Mouse (Mus musculus): ENCODE results near the gene Mcm3ap. TPM values are rescaled to one million over a fixed set of nuclear protein-coding genes. Genes with fewer than 3 reads are reported as not detected.

Mcm3ap gene
- polyA plus RNA-seq, 1 experiment from 2014 or later: 71.4 TPM

- Histone ChIP-seq H3K4me1 (ENCODE audit: control insufficient read depth, insufficient read depth, low read length) (no peaks in the 10 kb centered on the region), H3K4me2 (replicated peaks; ENCODE audit: low read depth, low read length) (no peak overlapping the region), H3K27me3 (ENCODE audit: control insufficient read depth, insufficient read depth, low read length) (no peaks in the 10 kb centered on the region), H3K27ac (ENCODE audit: low read depth, low read length) (no peak overlapping the region), H3K9ac (ENCODE audit: low read depth, low read length) (no peak overlapping the region), H3K36me3 (ENCODE audit: control insufficient read depth, insufficient read depth, low read length) (peaks cover 94% of the 10 kb centered on the region), H3K4me3 (ENCODE audit: low read length) (no peak overlapping the region), H3K9me3 (ENCODE audit: control insufficient read depth, low read length) (no peaks in the 10 kb centered on the region)
- WGBS: 97% methylated on average over 2 of the region's 2 CpGs
- ATAC-seq (ENCODE audit: low FRiP score, low TSS enrichment): no peak
Measured at GRCm38 (mm10) chr10:76486302-76486701, 17.6 kb downstream of the Mcm3ap start.

GRCm38 (mm10) chr10:76488265-76488664, 19.5 kb downstream of the Mcm3ap start:
- H3K9me3 ChIP-seq (ENCODE audit: control insufficient read depth, low read length): no peaks in the 10 kb centered on the region
- peaks cover 90% of the 10 kb centered on the region for H3K36me3 ChIP-seq (ENCODE audit: control insufficient read depth, insufficient read depth, low read length)
- no peak overlapping the region for H3K27ac ChIP-seq (ENCODE audit: low read depth, low read length)
- 95% methylated on average over 8 of the region's 8 CpGs for WGBS
- no peak overlapping the region for H3K4me3 ChIP-seq (ENCODE audit: low read length)
- no peak for ATAC-seq (ENCODE audit: low FRiP score, low TSS enrichment)
- no peaks in the 10 kb centered on the region for H3K27me3 ChIP-seq (ENCODE audit: control insufficient read depth, insufficient read depth, low read length)
- no peak overlapping the region for H3K4me2 ChIP-seq (replicated peaks; ENCODE audit: low read depth, low read length)
- no peaks in the 10 kb centered on the region for H3K4me1 ChIP-seq (ENCODE audit: control insufficient read depth, insufficient read depth, low read length)
- H3K9ac ChIP-seq (ENCODE audit: low read depth, low read length): no peak overlapping the region

- Histone ChIP-seq H3K36me3 (ENCODE audit: control insufficient read depth, insufficient read depth, low read length) (peaks cover 90% of the 10 kb centered on the region), H3K9ac (ENCODE audit: low read depth, low read length) (no peak overlapping the region), H3K9me3 (ENCODE audit: control insufficient read depth, low read length) (no peaks in the 10 kb centered on the region), H3K27ac (ENCODE audit: low read depth, low read length) (no peak overlapping the region), H3K4me3 (ENCODE audit: low read length) (no peak overlapping the region), H3K4me1 (ENCODE audit: control insufficient read depth, insufficient read depth, low read length) (no peaks in the 10 kb centered on the region), H3K27me3 (ENCODE audit: control insufficient read depth, insufficient read depth, low read length) (no peaks in the 10 kb centered on the region), H3K4me2 (replicated peaks; ENCODE audit: low read depth, low read length) (no peak overlapping the region)
- WGBS: 90% methylated on average over 15 of the region's 15 CpGs
- ATAC-seq (ENCODE audit: low FRiP score, low TSS enrichment): no peak
Measured at GRCm38 (mm10) chr10:76489205-76489604, 20.5 kb downstream of the Mcm3ap start.

- H3K9me3 ChIP-seq (ENCODE audit: control insufficient read depth, low read length): no peaks in the 10 kb centered on the region
- H3K36me3 ChIP-seq (ENCODE audit: control insufficient read depth, insufficient read depth, low read length): peaks cover 84% of the 10 kb centered on the region
- no peaks in the 10 kb centered on the region for H3K4me1 ChIP-seq (ENCODE audit: control insufficient read depth, insufficient read depth, low read length)
- H3K4me3 ChIP-seq (ENCODE audit: low read length): no peak overlapping the region
- no peak overlapping the region for H3K4me2 ChIP-seq (replicated peaks; ENCODE audit: low read depth, low read length)
- no peak overlapping the region for H3K9ac ChIP-seq (ENCODE audit: low read depth, low read length)
- no peaks in the 10 kb centered on the region for H3K27me3 ChIP-seq (ENCODE audit: control insufficient read depth, insufficient read depth, low read length)
- WGBS: 89% methylated on average over 1 of the region's 1 CpGs
- no peak for ATAC-seq (ENCODE audit: low FRiP score, low TSS enrichment)
- no peak overlapping the region for H3K27ac ChIP-seq (ENCODE audit: low read depth, low read length)
Measured at GRCm38 (mm10) chr10:76493527-76493926, 24.8 kb downstream of the Mcm3ap start.

GRCm38 (mm10) chr10:76495501-76495900, 26.8 kb downstream of the Mcm3ap start:
- Histone ChIP-seq H3K9me3 (ENCODE audit: control insufficient read depth, low read length) (no peaks in the 10 kb centered on the region), H3K36me3 (ENCODE audit: control insufficient read depth, insufficient read depth, low read length) (peaks cover 84% of the 10 kb centered on the region), H3K27me3 (ENCODE audit: control insufficient read depth, insufficient read depth, low read length) (no peaks in the 10 kb centered on the region), H3K4me1 (ENCODE audit: control insufficient read depth, insufficient read depth, low read length) (no peaks in the 10 kb centered on the region), H3K9ac (ENCODE audit: low read depth, low read length) (no peak overlapping the region), H3K27ac (ENCODE audit: low read depth, low read length) (no peak overlapping the region), H3K4me3 (ENCODE audit: low read length) (no peak overlapping the region), H3K4me2 (replicated peaks; ENCODE audit: low read depth, low read length) (no peak overlapping the region)
- no peak for ATAC-seq (ENCODE audit: low FRiP score, low TSS enrichment)
- 87% methylated on average over 6 of the region's 6 CpGs for WGBS

- Histone ChIP-seq H3K9ac (ENCODE audit: low read depth, low read length) (no peak overlapping the region), H3K27me3 (ENCODE audit: control insufficient read depth, insufficient read depth, low read length) (no peaks in the 10 kb centered on the region), H3K27ac (ENCODE audit: low read depth, low read length) (no peak overlapping the region), H3K4me1 (ENCODE audit: control insufficient read depth, insufficient read depth, low read length) (no peaks in the 10 kb centered on the region), H3K36me3 (ENCODE audit: control insufficient read depth, insufficient read depth, low read length) (peaks cover 83% of the 10 kb centered on the region), H3K4me2 (replicated peaks; ENCODE audit: low read depth, low read length) (no peak overlapping the region), H3K9me3 (ENCODE audit: control insufficient read depth, low read length) (no peaks in the 10 kb centered on the region), H3K4me3 (ENCODE audit: low read length) (no peak overlapping the region)
- 90% methylated on average over 7 of the region's 7 CpGs for WGBS
- no peak for ATAC-seq (ENCODE audit: low FRiP score, low TSS enrichment)
Measured at GRCm38 (mm10) chr10:76496366-76496765, 27.6 kb downstream of the Mcm3ap start.

GRCm38 (mm10) chr10:76497522-76497921, 28.8 kb downstream of the Mcm3ap start:
- no peak overlapping the region for H3K4me2 ChIP-seq (replicated peaks; ENCODE audit: low read depth, low read length)
- peaks cover 87% of the 10 kb centered on the region for H3K36me3 ChIP-seq (ENCODE audit: control insufficient read depth, insufficient read depth, low read length)
- no peak overlapping the region for H3K4me3 ChIP-seq (ENCODE audit: low read length)
- no peaks in the 10 kb centered on the region for H3K9me3 ChIP-seq (ENCODE audit: control insufficient read depth, low read length)
- no peak overlapping the region for H3K9ac ChIP-seq (ENCODE audit: low read depth, low read length)
- 93% methylated on average over 4 of the region's 4 CpGs for WGBS
- H3K27ac ChIP-seq (ENCODE audit: low read depth, low read length): no peak overlapping the region
- no peaks in the 10 kb centered on the region for H3K27me3 ChIP-seq (ENCODE audit: control insufficient read depth, insufficient read depth, low read length)
- ATAC-seq (ENCODE audit: low FRiP score, low TSS enrichment): no peak
- H3K4me1 ChIP-seq (ENCODE audit: control insufficient read depth, insufficient read depth, low read length): no peaks in the 10 kb centered on the region

- no peak overlapping the region for H3K4me3 ChIP-seq (ENCODE audit: low read length)
Measured at GRCm38 (mm10) chr10:76504271-76504943, 35.7 kb downstream of the Mcm3ap start.

GRCm38 (mm10) chr10:76505865-76506264, 37.1 kb downstream of the Mcm3ap start:
- Histone ChIP-seq H3K9ac (ENCODE audit: low read depth, low read length) (no peak overlapping the region), H3K4me3 (ENCODE audit: low read length) (no peak overlapping the region), H3K4me1 (ENCODE audit: control insufficient read depth, insufficient read depth, low read length) (no peaks in the 10 kb centered on the region), H3K27ac (ENCODE audit: low read depth, low read length) (no peak overlapping the region), H3K9me3 (ENCODE audit: control insufficient read depth, low read length) (no peaks in the 10 kb centered on the region), H3K4me2 (replicated peaks; ENCODE audit: low read depth, low read length) (no peak overlapping the region), H3K36me3 (ENCODE audit: control insufficient read depth, insufficient read depth, low read length) (peaks cover 81% of the 10 kb centered on the region), H3K27me3 (ENCODE audit: control insufficient read depth, insufficient read depth, low read length) (no peaks in the 10 kb centered on the region)
- WGBS: 90% methylated on average over 7 of the region's 7 CpGs
- no peak for ATAC-seq (ENCODE audit: low FRiP score, low TSS enrichment)

More at GRCm38 (mm10) chr10:76504271-76504943, 35.7 kb downstream of the Mcm3ap start:
- no peak overlapping the region for H3K27ac ChIP-seq (ENCODE audit: low read depth, low read length)
- H3K36me3 ChIP-seq (ENCODE audit: control insufficient read depth, insufficient read depth, low read length): peaks cover 88% of the 10 kb centered on the region
- no peak overlapping the region for H3K4me2 ChIP-seq (replicated peaks; ENCODE audit: low read depth, low read length)
- no peaks in the 10 kb centered on the region for H3K27me3 ChIP-seq (ENCODE audit: control insufficient read depth, insufficient read depth, low read length)
- WGBS: 81% methylated on average over 11 of the region's 11 CpGs
- H3K4me1 ChIP-seq (ENCODE audit: control insufficient read depth, insufficient read depth, low read length): no peaks in the 10 kb centered on the region
- H3K9me3 ChIP-seq (ENCODE audit: control insufficient read depth, low read length): no peaks in the 10 kb centered on the region
- no peak for ATAC-seq (ENCODE audit: low FRiP score, low TSS enrichment)
- no peak overlapping the region for H3K9ac ChIP-seq (ENCODE audit: low read depth, low read length)

Measured in kidney, embryonic 14.5 days (tissue).